Mouse (Mus musculus) lung, postnatal 25 days (tissue): Measurements from ENCODE around the gene Uqcr10.
A peak's percentile ranks its signal among the peaks of the same experiment; 100 is the strongest.

Source experiments
- DNase-seq: peaks from one replicate; pipeline ENCODE4 v3.0.0; 2022; ENCODE audit warnings: low spot score

The Uqcr10 gene

GRCm38 (mm10) chr11:4704072-4704964 lies at the start of gene Uqcr10, which contains the start of gene Zmat5:
TSS of gene Uqcr10 (minus strand) at chr11:4704342.
TSS of gene Zmat5 (plus strand) at chr11:4704678.
- peak; percentile 94 for DNase-seq

- no peak for DNase-seq
Observed at GRCm38 (mm10) chr11:4752836-4753235, 48.7 kb upstream of the Uqcr10 start.

- DNase-seq = peak; percentile 53
Observed at GRCm38 (mm10) chr11:4750263-4750662, 46.1 kb upstream of the Uqcr10 start.

DNA sequence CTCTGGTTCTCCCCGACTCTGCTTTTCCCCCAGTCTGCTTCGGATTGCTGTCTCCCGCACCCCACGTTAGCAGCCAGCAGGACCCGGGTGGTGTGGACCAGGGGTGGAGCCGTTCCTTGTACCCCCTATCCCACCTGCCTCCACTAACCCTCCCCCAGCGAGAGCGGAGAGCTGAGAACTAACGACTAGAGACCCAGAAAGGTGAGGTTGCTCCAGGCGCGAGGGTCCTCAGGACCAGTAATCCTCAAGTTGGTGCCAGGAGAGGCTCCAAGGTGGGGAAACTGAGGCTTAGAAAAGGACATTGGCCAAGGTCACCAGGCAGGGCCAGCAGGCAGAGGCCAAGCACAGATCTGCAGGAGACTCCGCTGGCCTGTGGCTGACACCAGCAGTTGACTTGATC lies 43.1 kb upstream of the Uqcr10 start:
- DNase-seq = no peak

- DNase-seq = no peak
Observed at GRCm38 (mm10) chr11:4746733-4747132, 42.6 kb upstream of the Uqcr10 start, which contains the start of gene Cabp7. TSS of gene Cabp7 (minus strand) at chr11:4746778.

DNA sequence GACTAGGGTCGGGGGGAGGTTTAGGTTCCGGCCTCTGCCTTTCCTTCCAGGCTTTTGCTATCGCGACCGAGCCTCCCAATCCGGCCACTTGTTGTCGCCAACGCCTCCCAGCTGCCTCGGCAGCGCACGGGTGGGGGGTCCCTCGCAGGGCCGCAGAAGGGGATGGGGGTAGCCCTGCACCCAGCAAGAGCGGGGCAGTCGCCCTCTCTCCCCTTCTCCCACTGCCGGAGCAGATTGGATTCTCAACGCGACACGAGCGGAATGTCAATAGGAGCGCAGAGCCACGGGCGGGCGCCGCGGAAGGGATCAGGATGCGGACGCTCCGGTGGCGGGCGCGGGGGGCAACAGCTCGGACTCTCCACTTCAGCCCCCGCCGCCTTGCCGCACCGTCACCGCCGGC lies 41.8 kb upstream of the Uqcr10 start:
- DNase-seq = no peak

- no peak for DNase-seq
Observed at GRCm38 (mm10) chr11:4744691-4745090, 40.5 kb upstream of the Uqcr10 start.

DNA sequence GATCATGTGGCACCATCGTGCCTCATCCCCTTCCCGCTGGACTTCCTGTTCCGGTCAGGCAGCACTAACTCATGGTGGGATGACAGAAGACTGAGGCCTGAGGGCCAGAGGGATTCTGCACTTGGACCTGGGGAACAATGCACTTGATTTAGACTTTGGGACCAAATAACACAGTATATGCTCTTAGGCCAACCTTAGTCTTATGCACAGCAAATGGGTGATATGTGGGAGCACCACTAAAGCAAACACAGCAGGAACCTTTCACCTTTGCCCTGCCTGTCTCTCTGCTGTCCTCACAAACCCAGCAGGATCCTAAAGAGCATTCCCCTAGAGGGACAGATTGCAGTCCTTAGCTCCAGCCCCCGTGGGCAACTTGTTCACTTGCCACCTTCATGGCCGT lies 36.6 kb upstream of the Uqcr10 start:
- no peak for DNase-seq

GRCm38 (mm10) chr11:4738719-4739118 lies 34.6 kb upstream of the Uqcr10 start:
- DNase-seq = no peak

DNA sequence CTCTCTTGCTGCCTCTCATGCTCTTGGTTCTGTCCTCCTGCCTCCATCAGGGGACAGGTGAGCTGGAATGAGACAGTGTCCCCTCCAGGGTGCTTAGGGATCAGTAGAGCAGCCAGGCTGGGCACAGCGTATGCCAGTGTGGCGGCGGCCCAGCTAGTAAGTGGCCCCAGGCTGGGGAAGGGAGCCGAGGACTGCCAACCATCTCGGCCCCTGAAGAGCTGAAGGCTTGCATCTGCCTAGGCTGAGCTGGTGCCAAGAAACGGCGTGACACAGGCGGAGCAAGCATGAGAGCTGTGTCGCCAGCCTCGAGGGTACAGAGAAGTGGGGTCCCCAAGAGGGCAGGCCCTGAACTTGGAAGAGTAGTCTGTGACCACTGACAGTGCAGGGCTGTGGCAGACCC lies 33.5 kb upstream of the Uqcr10 start:
- no peak for DNase-seq

GRCm38 (mm10) chr11:4736355-4736754 lies 32.2 kb upstream of the Uqcr10 start:
- DNase-seq = no peak

DNA sequence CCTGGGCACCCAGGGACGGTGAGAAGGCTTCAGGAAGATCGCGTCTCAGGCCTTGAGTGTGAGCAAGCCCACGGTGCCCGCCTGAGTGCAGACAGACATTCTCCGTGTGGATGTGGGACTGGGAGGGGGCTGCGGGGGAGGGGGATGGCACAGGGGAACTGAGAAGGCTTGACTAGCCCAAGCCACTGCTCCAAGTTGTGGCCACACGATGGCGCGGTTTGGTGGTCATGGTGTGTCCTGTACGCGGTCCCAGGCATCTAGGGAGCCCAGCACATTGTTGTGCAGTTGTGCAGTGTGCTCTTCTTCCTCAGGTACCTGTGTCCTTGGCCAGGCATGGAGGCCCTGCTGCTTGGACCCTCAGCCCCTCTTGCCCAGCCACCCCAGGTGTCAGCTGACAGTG lies 30.0 kb upstream of the Uqcr10 start:
- no peak for DNase-seq

DNA sequence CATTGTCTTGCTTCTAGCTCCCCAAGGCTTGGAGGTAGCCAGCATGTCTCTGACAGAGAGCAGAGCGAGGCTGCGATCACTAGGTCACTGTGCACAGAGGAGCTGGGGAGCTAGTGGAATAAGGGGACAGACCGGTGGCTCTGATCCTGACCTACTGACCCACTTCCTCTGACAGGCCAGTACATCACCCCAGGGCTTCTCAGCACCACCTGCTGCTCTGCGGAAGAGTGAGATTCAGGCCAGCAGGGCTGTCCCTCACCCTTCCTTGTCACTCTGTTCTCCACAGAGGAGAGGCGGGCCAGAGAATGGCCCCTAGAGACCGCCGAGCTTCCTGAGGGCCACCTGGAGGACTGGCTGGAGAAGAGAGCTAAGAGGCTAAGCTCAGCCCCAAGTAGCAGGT lies 27.6 kb upstream of the Uqcr10 start:
- no peak for DNase-seq

- no peak for DNase-seq
Observed at GRCm38 (mm10) chr11:4730913-4731312, 26.8 kb upstream of the Uqcr10 start.

DNA sequence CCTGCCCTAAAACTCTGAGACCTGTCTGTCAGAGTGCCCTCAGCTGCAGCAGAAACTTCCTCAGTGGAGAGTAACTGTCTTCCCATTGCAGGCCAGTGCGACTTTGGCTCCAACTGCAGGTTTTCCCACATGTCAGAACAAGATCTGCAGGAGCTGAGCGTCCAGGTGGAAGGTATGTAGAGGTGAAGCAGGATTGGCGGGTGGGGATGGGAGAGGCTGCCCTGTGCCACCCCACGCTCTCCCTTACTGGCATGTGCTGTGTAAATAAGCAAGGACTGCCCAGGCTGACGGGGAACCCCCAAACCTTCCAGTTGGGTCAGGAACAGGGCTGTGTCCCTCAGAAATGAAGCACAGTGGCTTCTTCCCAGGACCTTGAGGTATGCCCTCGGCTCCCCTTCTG lies 26.0 kb upstream of the Uqcr10 start:
- peak; percentile 37 for DNase-seq

- DNase-seq = peak; percentile 39
Observed at GRCm38 (mm10) chr11:4729603-4730002, 25.5 kb upstream of the Uqcr10 start.

- no peak for DNase-seq
Observed at GRCm38 (mm10) chr11:4721728-4722127, 17.6 kb upstream of the Uqcr10 start.

GRCm38 (mm10) chr11:4720900-4721580 lies 16.9 kb upstream of the Uqcr10 start:
- DNase-seq = peak; percentile 64

GRCm38 (mm10) chr11:4720393-4720792 lies 16.3 kb upstream of the Uqcr10 start:
- no peak for DNase-seq

DNA sequence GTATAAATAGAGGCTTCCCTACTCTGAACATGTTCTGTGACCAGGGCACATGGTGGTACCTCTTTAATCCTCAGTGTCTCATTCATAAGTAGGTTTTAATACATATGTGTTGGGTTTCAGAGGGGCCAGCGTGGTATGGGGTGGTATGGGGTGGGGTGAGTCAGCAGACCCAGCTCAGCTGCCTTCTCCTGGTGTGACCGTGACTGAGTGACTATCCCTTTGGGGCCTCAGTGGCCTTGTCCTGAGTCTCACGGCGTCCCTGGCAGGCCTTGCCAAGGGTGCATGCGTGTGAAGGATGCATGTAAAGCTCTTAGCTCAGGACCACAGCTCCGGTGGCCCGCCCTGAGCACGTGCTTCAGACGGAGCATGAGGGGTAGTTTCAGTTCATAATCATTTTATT lies 15.8 kb upstream of the Uqcr10 start:
- no peak for DNase-seq

GRCm38 (mm10) chr11:4718548-4718947 lies 14.4 kb upstream of the Uqcr10 start:
- DNase-seq = no peak

- DNase-seq = no peak
Observed at GRCm38 (mm10) chr11:4716530-4717236, 12.5 kb upstream of the Uqcr10 start.

- no peak for DNase-seq
Observed at GRCm38 (mm10) chr11:4715596-4715995, 11.5 kb upstream of the Uqcr10 start.
